Comparison of ENCODE assay signal across 27 mouse cellular contexts in the genomic region with DNA sequence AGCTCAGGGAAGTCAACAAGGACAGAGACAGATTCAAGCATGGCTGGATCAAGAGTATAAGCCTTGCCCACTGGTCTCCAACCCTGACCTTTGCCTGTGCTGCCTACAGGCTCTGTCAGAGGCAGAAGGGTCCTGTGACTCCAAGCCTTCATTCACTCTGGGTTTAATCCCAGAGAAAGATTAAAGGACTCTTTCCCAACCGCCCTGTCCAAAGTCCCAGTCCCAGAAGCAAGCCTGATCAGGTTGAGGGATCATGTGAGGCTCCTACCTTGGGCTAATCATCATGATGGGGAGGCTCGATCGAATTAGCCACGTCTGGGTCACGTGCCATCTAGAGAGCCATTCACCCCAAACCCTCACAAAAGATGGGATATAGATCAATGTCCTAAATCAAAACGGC. TPM values are rescaled to one million over a fixed set of nuclear protein-coding genes. Genes with fewer than 3 reads are reported as not detected.
DNase-seq lines count a peak whose midpoint lies in the region; ATAC-seq and TF ChIP-seq lines count a peak whose summit lies in the region.
"Had no signal": no experiment of that assay in that cellular context is flagged by ENCODE, and none has a peak within 500 bp of the region (broad histone marks: within the 10 kb centered on the region; RNA-seq: fewer than 3 reads in every experiment).

No protein-coding gene starts in this region.

- H3K4me2 ChIP-seq in intestine, embryonic 15.5 days (replicated peaks) = peak overlapping the region; percentile 20; the same call in 1 of the 2 replicates
- H3K4me2 ChIP-seq in heart, embryonic 11.5 days = no peak overlapping the region
- H3K4me2 ChIP-seq: embryonic facial prominence, embryonic 13.5 days; forebrain, embryonic 15.5 days; heart, embryonic 12.5 days; midbrain, embryonic 12.5 days; stomach, embryonic 15.5 days had no signal

- no peak for TF ChIP-seq CTCF in kidney, adult 2 months (conservative IDR thresholded peaks at IDR 0.05; ENCODE audit: insufficient read depth, insufficient read length, low read depth, low read length)

- no peak overlapping the region for H3K9ac ChIP-seq in intestine, embryonic 15.5 days
- no peak overlapping the region for H3K9ac ChIP-seq in heart, embryonic 11.5 days (ENCODE audit: low read depth, low read length)
- H3K9ac ChIP-seq: embryonic facial prominence, embryonic 13.5 days; forebrain, embryonic 15.5 days; heart, embryonic 12.5 days; liver, postnatal 0 days; midbrain, embryonic 12.5 days; neural tube, embryonic 12.5 days; stomach, embryonic 15.5 days had no signal

- no peaks in the 10 kb centered on the region for H3K27me3 ChIP-seq in kidney, adult 2 months (replicated peaks; ENCODE audit: control insufficient read depth, insufficient read depth, low read length)
- H3K27me3 ChIP-seq in intestine, embryonic 15.5 days (replicated peaks) = no peaks in the 10 kb centered on the region
- H3K27me3 ChIP-seq in heart, embryonic 11.5 days (ENCODE audit: control insufficient read depth, insufficient read depth, low read length) = 0 out of 2 replicates have a peak, but pooled peaks cover 3% of the 10 kb centered on the region
- H3K27me3 ChIP-seq: embryonic facial prominence, embryonic 13.5 days; forebrain, embryonic 15.5 days; heart, embryonic 12.5 days; midbrain, embryonic 12.5 days; neural tube, embryonic 12.5 days; stomach, embryonic 15.5 days had no signal

- no peak for TF ChIP-seq POLR2A in kidney, adult 2 months (IDR thresholded peaks at IDR 0.05; ENCODE audit: low read depth, low read length)

- 54% methylated on average over 6 of the region's 6 CpGs for WGBS in kidney, adult 2 months
- 68% methylated on average over 6 of the region's 6 CpGs for WGBS in intestine, embryonic 15.5 days
- WGBS in heart, embryonic 11.5 days (ENCODE audit: insufficient replicate concordance) = 80% methylated on average over 6 of the region's 6 CpGs

- DNase-seq in kidney, adult 2 months = peak; percentile 80
- no peak for DNase-seq in kidney, postnatal 10 days
- DNase-seq in kidney, adult 9 months = peak; percentile 79
- DNase-seq in kidney, postnatal 36 days = peak; percentile 62 to 82
- DNase-seq in MN1 (ENCODE audit: low spot score) = no peak
- DNase-seq in spleen, adult 18-20 months = no peak
- DNase-seq: adrenal gland, postnatal 25 days; embryo, embryonic 11 days; gastrocnemius, postnatal 25 days; heart, adult 11 months; liver; liver, postnatal 0 days; lung, postnatal 36 days; thymus, adult 18-20 months; thymus, postnatal 36 days had no signal

- no peaks in the 10 kb centered on the region for H3K9me3 ChIP-seq in intestine, embryonic 15.5 days
- H3K9me3 ChIP-seq in heart, embryonic 11.5 days (replicated peaks; ENCODE audit: control insufficient read depth, low read length) = no peaks in the 10 kb centered on the region
- H3K9me3 ChIP-seq: embryonic facial prominence, embryonic 13.5 days; forebrain, embryonic 10.5 days; forebrain, embryonic 15.5 days; heart, embryonic 12.5 days; midbrain, embryonic 12.5 days; neural tube, embryonic 12.5 days; stomach, embryonic 15.5 days had no signal

- peak; percentile 31 for ATAC-seq in intestine, embryonic 15.5 days
- no peak for ATAC-seq in heart, embryonic 11.5 days (replicated peaks; ENCODE audit: insufficient number of reproducible peaks, low FRiP score, low TSS enrichment)
- ATAC-seq: CD4-positive, CD25-positive, alpha-beta regulatory T cell, adult 4 months; forebrain, embryonic 15.5 days; hindbrain, embryonic 16.5 days; liver, postnatal 0 days had no signal

- no peaks in the 10 kb centered on the region for H3K36me3 ChIP-seq in kidney, adult 2 months (ENCODE audit: control insufficient read depth, insufficient read depth, low read length)
- H3K36me3 ChIP-seq in intestine, embryonic 15.5 days = no peaks in the 10 kb centered on the region
- H3K36me3 ChIP-seq in heart, embryonic 11.5 days (ENCODE audit: control insufficient read depth, insufficient read depth, low read length) = no peaks in the 10 kb centered on the region
- H3K36me3 ChIP-seq: embryonic facial prominence, embryonic 13.5 days; midbrain, embryonic 12.5 days; neural tube, embryonic 12.5 days; stomach, embryonic 15.5 days had no signal

- no peak overlapping the region for H3K4me3 ChIP-seq in kidney, adult 2 months (ENCODE audit: insufficient read depth, low read depth, low read length)
- no peak overlapping the region for H3K4me3 ChIP-seq in intestine, embryonic 15.5 days (replicated peaks)
- H3K4me3 ChIP-seq in heart, embryonic 11.5 days (ENCODE audit: low read depth, low read length) = no peak overlapping the region
- H3K4me3 ChIP-seq: embryonic facial prominence, embryonic 13.5 days; forebrain, embryonic 10.5 days; forebrain, embryonic 15.5 days; heart, embryonic 12.5 days; midbrain, embryonic 12.5 days; myocyte; neural tube, embryonic 12.5 days; stomach, embryonic 15.5 days had no signal

- peak overlapping the region; percentile 55; the same call in 1 of the 2 replicates for H3K27ac ChIP-seq in kidney, adult 2 months (ENCODE audit: insufficient read depth, low read depth, low read length)
- peak overlapping the region; percentile 29; the same call in 1 of the 2 replicates for H3K27ac ChIP-seq in intestine, embryonic 15.5 days
- no peak overlapping the region for H3K27ac ChIP-seq in heart, embryonic 11.5 days (ENCODE audit: low read depth, low read length)
- H3K27ac ChIP-seq: embryonic facial prominence, embryonic 13.5 days; forebrain, embryonic 15.5 days; midbrain, embryonic 12.5 days; neural tube, embryonic 12.5 days; stomach, embryonic 15.5 days had no signal

- peaks cover 38% of the 10 kb centered on the region for H3K4me1 ChIP-seq in kidney, adult 2 months (ENCODE audit: control insufficient read depth, insufficient read depth, low read length)
- peaks cover 72% of the 10 kb centered on the region for H3K4me1 ChIP-seq in intestine, embryonic 15.5 days (replicated peaks)
- peaks cover 51% of the 10 kb centered on the region for H3K4me1 ChIP-seq in heart, embryonic 11.5 days (ENCODE audit: control insufficient read depth, insufficient read depth, low read length)

RNA-seq across cellular contexts. Expression of a gene that starts 5.7 kb away (rescaled TPM):
- polyA plus RNA-seq in kidney, adult 2 months (2012; rRNA removed) = 427 and 463 TPM in 2 replicates
- polyA plus RNA-seq in intestine, embryonic 15.5 days (2015; fragmentation: Nextera tagmentation; extraction: Ambion mirVana) = 152 and 167 TPM in 2 replicates
- polyA plus RNA-seq in heart, embryonic 11.5 days (2014; fragmentation: Nextera tagmentation; extraction: Ambion mirVana) = 110 and 142 TPM in 2 replicates

RNA-seq across cellular contexts. Expression of a gene that starts 27.4 kb away (rescaled TPM):
- 37.7 and 52.4 TPM in 2 replicates for polyA plus RNA-seq in kidney, adult 2 months (2012; rRNA removed)
- polyA plus RNA-seq in intestine, embryonic 15.5 days (2015; fragmentation: Nextera tagmentation; extraction: Ambion mirVana) = 12.4 and 13.8 TPM in 2 replicates
- polyA plus RNA-seq in heart, embryonic 11.5 days (2014; fragmentation: Nextera tagmentation; extraction: Ambion mirVana) = 8.6 and 8.9 TPM in 2 replicates

RNA-seq across cellular contexts. Expression of a gene that starts 56.5 kb away (rescaled TPM):
- 11.6 and 12.6 TPM in 2 replicates for polyA plus RNA-seq in kidney, adult 2 months (2012; rRNA removed)
- polyA plus RNA-seq in intestine, embryonic 15.5 days (2015; fragmentation: Nextera tagmentation; extraction: Ambion mirVana) = 14.4 and 15.3 TPM in 2 replicates
- polyA plus RNA-seq in heart, embryonic 11.5 days (2014; fragmentation: Nextera tagmentation; extraction: Ambion mirVana) = 10.2 and 12.9 TPM in 2 replicates

Comparison
In these comparisons a context has a peak if more than half of its experiments do, and no peak if none do; other contexts are left out.
1. DNase-seq: peak in kidney, adult 2 months (single experiment), kidney, adult 9 months (single experiment) and kidney, postnatal 36 days (2 of 2); none in kidney, postnatal 10 days (single experiment), MN1 (single experiment) and spleen, adult 18-20 months (0 of 2).